Mouse (Mus musculus): ENCODE data around the gene 9230113P08Rik. TPM values are rescaled to one million over a fixed set of nuclear protein-coding genes. Genes with fewer than 3 reads are reported as not detected.

Gene 9230113P08Rik
- polyA plus RNA-seq (2015; fragmentation: Nextera tagmentation; extraction: Ambion mirVana) = not detected in 2 replicates

GRCm38 (mm10) chr9:35908123-35908522 is at the start of gene 9230113P08Rik:
Gene 9230113P08Rik, plus strand, starts transcription at chr9:35908423.

Other genes with a start within 250 kb of the 9230113P08Rik start
- gene Pate1, start 221.0 kb upstream of the 9230113P08Rik start, polyA plus RNA-seq (2015; fragmentation: Nextera tagmentation; extraction: Ambion mirVana) = not detected in 2 replicates
- gene Gm17677, start 167.4 kb upstream of the 9230113P08Rik start, polyA plus RNA-seq (2015; fragmentation: Nextera tagmentation; extraction: Ambion mirVana) = not detected in 2 replicates
- not detected in 2 replicates for gene Gm17727, start 130.3 kb upstream of the 9230113P08Rik start, polyA plus RNA-seq (2015; fragmentation: Nextera tagmentation; extraction: Ambion mirVana)
- gene Gm27235, start 118.3 kb upstream of the 9230113P08Rik start, polyA plus RNA-seq (2015; fragmentation: Nextera tagmentation; extraction: Ambion mirVana) = not detected in 2 replicates
- gene D730048I06Rik, start 118.3 kb upstream of the 9230113P08Rik start, polyA plus RNA-seq (2015; fragmentation: Nextera tagmentation; extraction: Ambion mirVana) = not detected in 2 replicates
- not detected in 2 replicates for gene 9230110F15Rik, start 64.3 kb upstream of the 9230113P08Rik start, polyA plus RNA-seq (2015; fragmentation: Nextera tagmentation; extraction: Ambion mirVana)
- gene Gm5916, start 220.4 kb downstream of the 9230113P08Rik start, polyA plus RNA-seq (2015; fragmentation: Nextera tagmentation; extraction: Ambion mirVana) = not detected in 2 replicates

Measured in skeletal muscle tissue, postnatal 0 days (tissue).